Mouse (Mus musculus) kidney, postnatal 14 days (tissue): Measurements from ENCODE around the gene Pbx4.

ENCODE experiments used
- DNase-seq: peaks from one replicate; pipeline ENCODE4 v3.0.0; 2022; ENCODE audit warnings: mixed read lengths

Pbx4 gene

GRCm38 (mm10) chr8:69876967-69877366, 44.7 kb downstream of the Pbx4 start:
- DNase-seq: no peak

- DNase-seq: no peak
Measured at GRCm38 (mm10) chr8:69877396-69877795, 45.1 kb downstream of the Pbx4 start.

DNA sequence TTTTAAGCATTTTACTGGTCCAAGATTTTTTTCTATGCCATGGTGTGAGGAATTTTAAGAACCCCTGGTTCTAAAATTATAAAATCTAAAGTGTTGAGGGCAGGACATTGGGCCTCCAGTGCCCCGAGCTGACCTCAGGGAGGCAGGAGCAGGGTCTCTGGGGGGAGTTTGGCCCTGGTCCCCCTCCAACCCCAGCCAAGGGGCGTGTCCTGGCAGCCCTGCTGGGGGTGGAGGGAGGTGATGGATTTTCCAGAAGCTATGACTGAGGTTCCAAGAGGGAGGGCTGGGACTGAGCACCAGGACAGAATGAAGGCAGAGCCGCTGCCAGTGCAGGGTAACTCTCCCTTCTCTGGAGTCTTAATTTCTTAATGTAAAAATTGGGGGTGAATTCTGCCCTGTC, 45.7 kb downstream of the Pbx4 start:
- no peak for DNase-seq

- no peak for DNase-seq
Measured at GRCm38 (mm10) chr8:69879678-69880077, 47.4 kb downstream of the Pbx4 start.

- no peak for DNase-seq
Measured at GRCm38 (mm10) chr8:69880841-69881240, 48.5 kb downstream of the Pbx4 start.

DNA sequence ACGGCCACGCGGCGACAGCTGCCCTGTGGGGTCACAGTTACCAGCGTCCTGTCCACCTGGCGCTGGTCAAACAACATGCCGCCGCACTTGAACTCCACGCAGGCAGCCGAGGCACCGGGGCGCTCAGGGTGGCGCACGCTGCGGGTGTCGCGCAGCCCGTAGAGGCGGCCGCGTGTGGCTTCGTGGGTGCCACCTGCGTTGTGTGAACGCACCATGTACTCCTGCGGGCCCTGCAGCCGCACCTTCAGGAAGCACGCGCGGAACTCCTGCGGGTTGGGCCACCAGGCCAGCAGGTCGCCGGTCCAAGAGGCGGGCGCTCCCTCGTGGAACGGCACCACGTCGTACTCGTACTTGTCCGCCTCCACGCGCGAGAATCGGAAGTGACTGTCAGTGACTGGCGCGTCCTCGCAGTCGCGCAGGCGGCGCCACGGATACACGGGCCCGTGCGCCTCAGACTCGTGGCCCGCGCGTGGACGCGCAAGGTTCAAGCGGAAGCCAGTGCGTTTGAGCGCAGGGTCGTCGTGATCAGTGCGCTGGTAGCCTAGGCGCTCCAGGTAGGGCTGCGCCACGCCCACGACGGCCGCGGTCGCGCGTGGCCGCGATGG, 49.1 kb downstream of the Pbx4 start:
- DNase-seq: no peak

GRCm38 (mm10) chr8:69882021-69882756, 49.9 kb downstream of the Pbx4 start:
- DNase-seq: peak; percentile 88

DNA sequence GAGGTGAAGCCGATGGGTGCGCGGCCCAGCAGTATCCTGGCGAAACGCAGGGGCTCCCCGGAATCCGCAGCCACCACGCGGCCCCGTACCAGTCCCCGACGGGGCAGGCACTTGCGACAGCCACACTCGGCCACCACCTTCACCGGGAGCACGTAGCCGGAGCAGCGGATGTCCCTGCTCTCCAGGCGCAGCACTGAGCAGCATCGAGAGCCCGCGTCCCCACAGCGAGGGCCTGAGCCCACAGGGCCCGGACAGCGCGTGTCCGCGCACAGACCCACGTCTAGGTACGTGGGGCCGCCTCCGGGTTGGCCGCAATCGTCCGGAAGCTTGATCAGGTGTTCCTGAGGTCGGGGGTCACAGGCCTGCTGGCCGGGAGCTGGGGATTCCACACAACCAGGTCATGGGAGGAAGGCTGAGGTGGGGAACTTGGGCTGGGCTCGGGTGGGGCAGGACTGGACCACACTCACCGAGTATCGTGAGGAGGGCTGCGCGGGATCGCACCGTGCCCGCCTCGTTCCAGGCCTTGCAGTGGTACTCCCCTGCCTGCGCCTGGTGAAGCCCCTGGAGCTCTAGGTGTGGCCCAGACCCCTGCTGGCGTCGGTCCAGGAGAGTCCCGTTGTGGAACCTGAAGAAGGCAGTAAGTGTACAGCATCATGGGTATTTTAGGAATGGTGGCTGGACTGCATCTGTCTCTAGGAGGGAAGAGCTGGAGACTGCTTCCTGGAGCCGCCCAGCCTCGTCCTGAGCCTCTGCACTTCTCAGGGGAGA, 50.7 kb downstream of the Pbx4 start:
- DNase-seq: no peak

- DNase-seq: no peak
Measured at GRCm38 (mm10) chr8:69884141-69884540, 51.9 kb downstream of the Pbx4 start.

- peak; percentile 52 for DNase-seq
Measured at GRCm38 (mm10) chr8:69887289-69888243, 55.3 kb downstream of the Pbx4 start, which contains the start of gene Cilp2. Gene Cilp2 (minus strand): TSS chr8:69887687.

GRCm38 (mm10) chr8:69888244-69888866, 56.1 kb downstream of the Pbx4 start:
- no peak for DNase-seq

GRCm38 (mm10) chr8:69888902-69889301, 56.6 kb downstream of the Pbx4 start:
- no peak for DNase-seq

GRCm38 (mm10) chr8:69890813-69891241, 58.5 kb downstream of the Pbx4 start:
- DNase-seq: peak; percentile 53

GRCm38 (mm10) chr8:69893863-69894262, 61.6 kb downstream of the Pbx4 start:
- peak; percentile 56 for DNase-seq

DNA sequence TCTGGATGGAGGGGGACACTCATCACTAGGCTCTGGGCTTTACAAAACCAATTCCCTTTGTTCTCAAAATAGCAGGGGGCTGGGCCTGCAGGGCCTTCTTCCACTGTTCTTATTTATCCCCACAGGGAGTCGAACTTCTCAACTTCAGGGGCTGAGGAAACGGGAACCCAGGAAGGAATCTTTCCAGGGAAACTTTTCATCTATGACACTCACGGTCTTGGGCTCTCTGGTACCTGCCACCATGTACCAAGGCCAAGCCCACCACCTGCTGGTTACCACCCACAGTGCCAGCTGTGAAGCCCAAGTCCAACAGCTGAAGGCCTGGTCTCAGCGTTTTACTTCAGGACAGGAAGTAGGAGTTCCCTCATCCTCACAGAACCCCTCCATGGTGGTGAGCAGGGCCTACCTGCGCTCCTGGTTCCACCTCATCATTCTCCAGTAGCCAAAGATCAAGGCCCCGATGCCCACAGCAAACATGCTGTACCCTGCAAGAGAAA, 62.6 kb downstream of the Pbx4 start:
- DNase-seq: no peak

- no peak for DNase-seq
Measured at GRCm38 (mm10) chr8:69895772-69896451, 63.6 kb downstream of the Pbx4 start.

DNA sequence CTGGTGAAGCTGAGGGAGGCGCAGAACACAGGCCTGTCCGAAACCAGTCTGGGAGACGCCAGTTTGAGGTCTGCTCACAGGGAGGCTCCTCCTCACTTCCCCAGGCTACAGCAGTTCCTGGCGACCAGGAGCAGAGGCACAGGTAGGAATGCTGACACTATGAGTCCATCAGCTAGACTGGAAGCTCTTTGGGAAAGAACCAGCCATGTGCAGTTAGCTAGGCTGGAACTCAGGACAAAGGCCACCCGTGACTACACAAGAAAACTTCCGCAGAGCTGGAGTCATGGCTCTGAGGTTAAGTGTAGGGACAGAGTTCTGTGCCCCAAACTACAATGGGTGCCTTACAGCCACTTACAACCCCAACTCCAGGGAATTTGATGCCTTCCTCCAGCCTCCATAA, 65.6 kb downstream of the Pbx4 start:
- DNase-seq: no peak

- DNase-seq: no peak
Measured at GRCm38 (mm10) chr8:69899876-69900275, 67.6 kb downstream of the Pbx4 start.

DNA sequence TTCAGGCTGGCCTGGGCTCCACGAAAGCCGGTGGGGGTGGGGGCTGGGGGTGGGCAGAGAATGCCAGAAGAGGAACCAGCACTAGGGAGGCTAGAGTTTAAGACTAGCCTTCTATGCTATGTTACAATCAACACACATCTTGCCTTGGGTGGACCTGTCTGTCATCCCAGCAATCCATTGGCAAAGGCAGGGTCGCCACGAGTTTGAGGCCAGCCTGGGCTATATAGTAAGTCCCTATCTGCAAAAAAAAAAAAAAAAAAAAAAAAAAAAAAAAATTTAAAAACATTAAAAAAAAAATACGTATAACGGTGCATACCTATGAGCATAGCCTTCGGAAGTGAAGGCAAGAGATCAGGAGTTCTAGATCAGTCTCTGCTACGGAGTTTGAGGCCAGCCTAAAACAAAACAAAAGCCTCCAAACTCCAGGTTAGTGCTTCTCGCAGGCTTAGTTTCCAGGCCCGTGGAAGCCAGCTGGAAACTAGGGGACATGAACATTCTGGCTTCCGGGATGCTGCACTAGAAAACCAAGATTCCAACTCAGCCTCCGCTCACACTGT, 68.7 kb downstream of the Pbx4 start:
- DNase-seq: no peak

- peak; percentile 97 for DNase-seq
Measured at GRCm38 (mm10) chr8:69901484-69902162, 69.3 kb downstream of the Pbx4 start.
